Mouse (Mus musculus): ENCODE measurements around the gene Nrxn3.

- TF ChIP-seq CTCF (IDR thresholded peaks at IDR 0.05; ENCODE audit: borderline replicate concordance, control insufficient read depth, extremely low read depth, insufficient read depth, low read length, poor library complexity): no peak
- no peak for TF ChIP-seq POLR2A (IDR thresholded peaks at IDR 0.05; ENCODE audit: control insufficient read depth, extremely low read depth, insufficient read depth, low read length, poor library complexity)
These were observed 660.6 kb downstream of the Nrxn3 start for GRCm38 (mm10) chr12:89383254-89383653.

Measured in thymus, adult 2 months (tissue).